Mouse (Mus musculus) adrenal gland, postnatal 4 days (tissue): ENCODE results near the gene Gosr1. TPM values are rescaled to one million over a fixed set of nuclear protein-coding genes. Genes with fewer than 3 reads are reported as not detected.
"Not testable (repeated sequence)": the region's sequence is repeated elsewhere in the genome, so short reads cannot be mapped to it uniquely, and the experiment has no call there.

Experiments used
- DNase-seq, 2 experiments: peaks; one replicate each; pipeline ENCODE4 v3.0.0; 2021 to 2022; ENCODE audit warnings: low spot score in 2 of 2, mixed read lengths in 2 of 2
- total RNA-seq, 2 experiments: library from RNA; stranded (reverse); gene quantifications; 2 replicates each; pipeline ENCODE4 v1.2.3; 2021

Gosr1 gene
- total RNA-seq, 2 experiments from 2014 or later = 72.3 to 77.9 TPM

GRCm38 (mm10) chr11:76735753-76736324, 27.5 kb downstream of the Gosr1 start:
- no peak for DNase-seq

- no peak for DNase-seq
Measured at GRCm38 (mm10) chr11:76734560-76734959, 28.8 kb downstream of the Gosr1 start.

- no peak for DNase-seq
Measured at GRCm38 (mm10) chr11:76730650-76731049, 32.7 kb downstream of the Gosr1 start.

GRCm38 (mm10) chr11:76728093-76728492, 35.3 kb downstream of the Gosr1 start:
- DNase-seq = no peak

GRCm38 (mm10) chr11:76723911-76724310, 39.5 kb downstream of the Gosr1 start:
- DNase-seq = no peak

GRCm38 (mm10) chr11:76717000-76717399, 46.4 kb downstream of the Gosr1 start:
- DNase-seq = no peak

- DNase-seq = peak in 1 of 2 experiments; percentile 15
Measured at GRCm38 (mm10) chr11:76709625-76710452, 53.5 kb downstream of the Gosr1 start.

- no peak for DNase-seq
Measured at GRCm38 (mm10) chr11:76708881-76709280, 54.5 kb downstream of the Gosr1 start.

- DNase-seq = no peak
Measured at GRCm38 (mm10) chr11:76708066-76708465, 55.3 kb downstream of the Gosr1 start.

GRCm38 (mm10) chr11:76707656-76708055, 55.7 kb downstream of the Gosr1 start:
- DNase-seq = no peak

- DNase-seq = no peak
Measured at GRCm38 (mm10) chr11:76699626-76700025, 63.8 kb downstream of the Gosr1 start.

- DNase-seq = no peak
Measured at GRCm38 (mm10) chr11:76695810-76696209, 67.6 kb downstream of the Gosr1 start.

GRCm38 (mm10) chr11:76692096-76692495, 71.3 kb downstream of the Gosr1 start:
- DNase-seq = no peak

- no peak for DNase-seq
Measured at GRCm38 (mm10) chr11:76685604-76686003, 77.8 kb downstream of the Gosr1 start.

GRCm38 (mm10) chr11:76679508-76679907, 83.9 kb downstream of the Gosr1 start, which contains the start of gene Trarg1:
TSS of gene Trarg1 (plus strand) at chr11:76679808.
- DNase-seq = not testable (repeated sequence)

Other genes with a start within 250 kb of the Gosr1 start
- gene Abr, start 141.3 kb downstream of the Gosr1 start, total RNA-seq = 10 to 100 TPM; 64.2 to 68.9 TPM
- gene Bhlha9, start 91.1 kb downstream of the Gosr1 start, total RNA-seq = not detected
- gene Trarg1, start 83.8 kb downstream of the Gosr1 start, total RNA-seq = 10 to 100 TPM; 16.4 to 27.0 TPM
- 10 to 100 TPM; 62.9 to 69.5 TPM for gene Cpd, start 83.4 kb upstream of the Gosr1 start, total RNA-seq
- gene Tmigd1, start 138.6 kb upstream of the Gosr1 start, total RNA-seq = 1 to 10 TPM; 1.2 to 1.5 TPM
- gene Blmh, start 161.2 kb upstream of the Gosr1 start, total RNA-seq = 10 to 100 TPM; 82.3 to 93.3 TPM
- gene Slc6a4, start 235.0 kb upstream of the Gosr1 start, total RNA-seq = 10 to 100 TPM; 20.2 to 22.8 TPM